Mouse (Mus musculus) hindbrain, embryonic 13.5 days (tissue): ENCODE results near the gene Lhb. TPM values are rescaled to one million over a fixed set of nuclear protein-coding genes. Genes with fewer than 3 reads are reported as not detected.
A peak's percentile ranks its signal among the peaks of the same experiment; 100 is the strongest.

ENCODE experiments used
- ATAC-seq: fragments of 200-750 bp; cut with Nextera tagmentation; 2 replicates; pipeline ENCODE4 v1.8.0; 2017; ENCODE audit warnings: moderate TSS enrichment; ENCODE audit not compliant: low FRiP score
- H3K27ac ChIP-seq: fragments of 300-500 bp; sonication (generic); 2 replicates; pipeline ENCODE4 v1.5.1; 2015; ENCODE audit warnings: inconsistent platforms, mild to moderate bottlenecking, moderate library complexity
- H3K27me3 ChIP-seq: fragments of 300-500 bp; sonication (generic); 2 replicates; pipeline ENCODE4 v1.6.1; 2015; ENCODE audit warnings: mild to moderate bottlenecking, inconsistent platforms
- H3K36me3 ChIP-seq: fragments of 300-500 bp; sonication (generic); 2 replicates; pipeline ENCODE4 v1.6.1; 2015; ENCODE audit warnings: mild to moderate bottlenecking, inconsistent platforms
- H3K4me1 ChIP-seq: fragments of 300-500 bp; sonication (generic); replicated peaks from 2 replicates; pipeline ENCODE4 v1.6.1; 2015; ENCODE audit warnings: inconsistent platforms
- H3K4me2 ChIP-seq: fragments of 300-500 bp; sonication (generic); 2 replicates; pipeline ENCODE4 v1.6.1; 2015; ENCODE audit warnings: inconsistent platforms, mild to moderate bottlenecking, moderate library complexity
- H3K4me3 ChIP-seq: fragments of 300-500 bp; sonication (generic); 2 replicates; pipeline ENCODE4 v1.5.1; 2015; ENCODE audit warnings: mild to moderate bottlenecking, inconsistent platforms
- H3K9ac ChIP-seq: fragments of 300-500 bp; sonication (generic); 2 replicates; pipeline ENCODE4 v1.6.1; 2015; ENCODE audit warnings: mild to moderate bottlenecking, inconsistent platforms
- H3K9me3 ChIP-seq: fragments of 300-500 bp; sonication (generic); 2 replicates; pipeline ENCODE4 v1.6.1; 2016; ENCODE audit warnings: inconsistent platforms
- WGBS: fragments of 180-500 bp; shearing (Covaris S2); methylation state at CpG from one replicate; pipeline ENCODE4 v1.1.7; 2015; 5-methylcytosine and 5-hydroxymethylcytosine counted together
- polyA plus RNA-seq: library from polyadenylated mRNA; unstranded; fragments of >200 nt; fragmentation: Nextera tagmentation; extraction: Ambion mirVana; gene quantifications from 2 replicates; pipeline ENCODE4 v1.2.1, GENCODE M21; 2015

The Lhb gene
- polyA plus RNA-seq, 1 experiment from 2014 or later = 2.5 TPM

- H3K4me3 ChIP-seq = peak within 1 kb of the TSS; percentile 34
- 12% methylated on average over 28 of the region's 28 CpGs for WGBS
These were observed 15.2 kb upstream of the Lhb start, which contains the start of gene Kcna7 for GRCm38 (mm10) chr7:45405091-45406075. Kcna7 (plus strand) TSS chr7:45405653.

GRCm38 (mm10) chr7:45406157-45407156 is 14.2 kb upstream of the Lhb start:
- peaks cover 68% of the 10 kb centered on the region for H3K27me3 ChIP-seq
- H3K4me2 ChIP-seq = peak overlapping the region; percentile 51
- peaks cover 14% of the 10 kb centered on the region for H3K4me1 ChIP-seq
- WGBS = 2% methylated on average over 113 of the region's 114 CpGs
- no peaks in the 10 kb centered on the region for H3K9me3 ChIP-seq
- ATAC-seq = no peak
- H3K9ac ChIP-seq = peak overlapping the region; percentile 60
- no peak overlapping the region for H3K27ac ChIP-seq
- H3K4me3 ChIP-seq = peak overlapping the region; percentile 34
- no peaks in the 10 kb centered on the region for H3K36me3 ChIP-seq

More at GRCm38 (mm10) chr7:45405091-45406075, 15.2 kb upstream of the Lhb start, which contains the start of gene Kcna7:
- Histone ChIP-seq H3K9ac (peak within 1 kb of the TSS; percentile 60), H3K4me1 (peaks cover 14% of the 10 kb centered on the region), H3K9me3 (no peaks in the 10 kb centered on the region), H3K36me3 (no peaks in the 10 kb centered on the region), H3K27me3 (peaks cover 57% of the 10 kb centered on the region), H3K4me2 (peak within 1 kb of the TSS; percentile 51), H3K27ac (no peak within 1 kb of the TSS)
- no peak for ATAC-seq

- no peak overlapping the region for H3K4me2 ChIP-seq
- WGBS = 78% methylated on average over 10 of the region's 10 CpGs
These were observed 12.8 kb upstream of the Lhb start for GRCm38 (mm10) chr7:45407836-45408235.

GRCm38 (mm10) chr7:45408351-45408750 is 12.3 kb upstream of the Lhb start:
- Histone ChIP-seq H3K9me3 (no peaks in the 10 kb centered on the region), H3K27me3 (peaks cover 87% of the 10 kb centered on the region)

More at GRCm38 (mm10) chr7:45407836-45408235, 12.8 kb upstream of the Lhb start:
- no peaks in the 10 kb centered on the region for H3K36me3 ChIP-seq
- no peaks in the 10 kb centered on the region for H3K9me3 ChIP-seq
- peaks cover 82% of the 10 kb centered on the region for H3K27me3 ChIP-seq
- no peak for ATAC-seq
- peaks cover 14% of the 10 kb centered on the region for H3K4me1 ChIP-seq
- H3K27ac ChIP-seq = no peak overlapping the region
- no peak overlapping the region for H3K4me3 ChIP-seq
- H3K9ac ChIP-seq = no peak overlapping the region

GRCm38 (mm10) chr7:45408949-45409348 is 11.7 kb upstream of the Lhb start:
- Histone ChIP-seq H3K4me3 (no peak overlapping the region), H3K4me1 (peaks cover 23% of the 10 kb centered on the region), H3K27ac (no peak overlapping the region), H3K9me3 (no peaks in the 10 kb centered on the region), H3K27me3 (peaks cover 93% of the 10 kb centered on the region), H3K9ac (no peak overlapping the region), H3K4me2 (no peak overlapping the region), H3K36me3 (no peaks in the 10 kb centered on the region)
- ATAC-seq = no peak
- WGBS = 89% methylated on average over 17 of the region's 17 CpGs

More at GRCm38 (mm10) chr7:45408351-45408750, 12.3 kb upstream of the Lhb start:
- Histone ChIP-seq H3K36me3 (no peaks in the 10 kb centered on the region), H3K27ac (no peak overlapping the region), H3K4me2 (no peak overlapping the region), H3K4me3 (no peak overlapping the region), H3K9ac (no peak overlapping the region), H3K4me1 (peaks cover 17% of the 10 kb centered on the region)
- ATAC-seq = no peak
- WGBS = 76% methylated on average over 7 of the region's 7 CpGs

GRCm38 (mm10) chr7:45409497-45410163 is 11.0 kb upstream of the Lhb start:
- H3K4me2 ChIP-seq = no peak overlapping the region
- H3K27ac ChIP-seq = no peak overlapping the region
- ATAC-seq = no peak
- no peak overlapping the region for H3K4me3 ChIP-seq
- peaks cover 26% of the 10 kb centered on the region for H3K4me1 ChIP-seq
- H3K27me3 ChIP-seq = peaks cover 100% of the 10 kb centered on the region
- WGBS = 87% methylated on average over 8 of the region's 8 CpGs
- H3K9me3 ChIP-seq = no peaks in the 10 kb centered on the region
- H3K9ac ChIP-seq = no peak overlapping the region
- H3K36me3 ChIP-seq = no peaks in the 10 kb centered on the region

GRCm38 (mm10) chr7:45412421-45412820 is 8.2 kb upstream of the Lhb start:
- ATAC-seq = no peak
- Histone ChIP-seq H3K9me3 (no peaks in the 10 kb centered on the region), H3K4me1 (peaks cover 18% of the 10 kb centered on the region)

GRCm38 (mm10) chr7:45413113-45413863 is 7.3 kb upstream of the Lhb start, which contains the start of gene Ntf5:
Ntf5 (plus strand) TSS chr7:45413695.
- Histone ChIP-seq H3K27ac (no peak within 1 kb of the TSS), H3K36me3 (no peaks in the 10 kb centered on the region), H3K9ac (peak within 1 kb of the TSS; percentile 76), H3K4me2 (peak within 1 kb of the TSS; percentile 80), H3K27me3 (peaks cover 100% of the 10 kb centered on the region), H3K4me1 (peaks cover 21% of the 10 kb centered on the region), H3K4me3 (peak within 1 kb of the TSS; percentile 52), H3K9me3 (no peaks in the 10 kb centered on the region)
- peak; percentile 35; the same call in 1 of the 2 replicates for ATAC-seq
- WGBS = 3% methylated on average over 41 of the region's 45 CpGs

More at GRCm38 (mm10) chr7:45412421-45412820, 8.2 kb upstream of the Lhb start:
- Histone ChIP-seq H3K4me2 (no peak overlapping the region), H3K36me3 (no peaks in the 10 kb centered on the region), H3K27ac (no peak overlapping the region), H3K9ac (no peak overlapping the region), H3K27me3 (peaks cover 100% of the 10 kb centered on the region), H3K4me3 (no peak overlapping the region)
- 88% methylated on average over 2 of the region's 2 CpGs for WGBS

- H3K27me3 ChIP-seq = peaks cover 100% of the 10 kb centered on the region
- 2% methylated on average over 21 of the region's 27 CpGs for WGBS
- H3K4me2 ChIP-seq = peak overlapping the region; percentile 80
- H3K4me3 ChIP-seq = peak overlapping the region; percentile 52
- no peaks in the 10 kb centered on the region for H3K36me3 ChIP-seq
- H3K9ac ChIP-seq = peak overlapping the region; percentile 76
- H3K9me3 ChIP-seq = no peaks in the 10 kb centered on the region
- no peak for ATAC-seq
- H3K4me1 ChIP-seq = peaks cover 21% of the 10 kb centered on the region
- no peak overlapping the region for H3K27ac ChIP-seq
These were observed 6.5 kb upstream of the Lhb start for GRCm38 (mm10) chr7:45413864-45414739.

- H3K4me1 ChIP-seq = peaks cover 21% of the 10 kb centered on the region
- no peak overlapping the region for H3K4me3 ChIP-seq
- H3K9me3 ChIP-seq = no peaks in the 10 kb centered on the region
- H3K27ac ChIP-seq = no peak overlapping the region
- ATAC-seq = no peak
- H3K27me3 ChIP-seq = peaks cover 100% of the 10 kb centered on the region
- no peak overlapping the region for H3K9ac ChIP-seq
- 47% methylated on average over 12 of the region's 12 CpGs for WGBS
- no peaks in the 10 kb centered on the region for H3K36me3 ChIP-seq
- no peak overlapping the region for H3K4me2 ChIP-seq
These were observed 5.8 kb upstream of the Lhb start for GRCm38 (mm10) chr7:45414740-45415224.
